Mouse (Mus musculus) liver, embryonic 14.5 days (tissue): ENCODE data around the gene Gm49320.

ENCODE experiments used
- CTCF ChIP-seq: IDR thresholded peaks from 2 replicates; pipeline ENCODE4 v1.5.1; 2016; ENCODE audit warnings: antibody characterized with exemption, low read depth, control low read depth
- EP300 ChIP-seq: IDR thresholded peaks from 2 replicates; pipeline ENCODE4 v1.6.1; 2016; ENCODE audit warnings: antibody characterized with exemption, low read depth

GRCm38 (mm10) chr8:4292738-4293137, 54.1 kb downstream of the Gm49320 start:
- no peak; the same call in 1 of the 2 replicates for TF ChIP-seq CTCF
- TF ChIP-seq EP300 = no peak
